Comparison of ENCODE assay signal across 9 mouse cellular contexts in genomic region chr2:152368532-152369140, GRCm38 (mm10). TPM values are rescaled to one million over a fixed set of nuclear protein-coding genes. Genes with fewer than 3 reads are reported as not detected.
DNase-seq lines count a peak whose midpoint lies in the region; ATAC-seq and TF ChIP-seq lines count a peak whose summit lies in the region.
"Had no signal": no experiment of that assay in that cellular context is flagged by ENCODE, and none has a peak within 500 bp of the region (broad histone marks: within the 10 kb centered on the region; RNA-seq: fewer than 3 reads in every experiment).

No protein-coding gene starts in this region.

- no peak overlapping the region for H3K9ac ChIP-seq in liver, embryonic 12.5 days
- H3K9ac ChIP-seq in embryonic facial prominence, embryonic 14.5 days (ENCODE audit: low read depth, low read length), result no peak overlapping the region
- no peak overlapping the region for H3K9ac ChIP-seq in limb, embryonic 14.5 days (ENCODE audit: low read depth, low read length, severe bottlenecking)
- H3K9ac ChIP-seq: embryonic facial prominence, embryonic 12.5 days had no signal

- no peaks in the 10 kb centered on the region for H3K9me3 ChIP-seq in liver, embryonic 12.5 days (replicated peaks)
- H3K9me3 ChIP-seq in embryonic facial prominence, embryonic 14.5 days (ENCODE audit: control insufficient read depth, low read length), result no peaks in the 10 kb centered on the region
- H3K9me3 ChIP-seq in limb, embryonic 14.5 days (ENCODE audit: control insufficient read depth, low read length), result no peaks in the 10 kb centered on the region
- H3K9me3 ChIP-seq: embryonic facial prominence, embryonic 12.5 days had no signal

- DNase-seq in liver, result peak; percentile 62
- peak; percentile 55 for DNase-seq in adrenal gland, postnatal 25 days
- DNase-seq in embryonic facial prominence, embryonic 14.5 days (ENCODE audit: low spot score), result peak; percentile 78
- DNase-seq in limb, embryonic 14.5 days (ENCODE audit: low spot score), result peak; percentile 55
- peak; percentile 50 to 66 for DNase-seq in natural killer cell, adult 2 months (ENCODE audit: low spot score in 2 of 2)
- DNase-seq in thymus, postnatal 10 days (ENCODE audit: low spot score in 2 of 2), result peak; percentile 46 to 77

- no peak overlapping the region for H3K4me3 ChIP-seq in liver, embryonic 12.5 days
- no peak overlapping the region for H3K4me3 ChIP-seq in embryonic facial prominence, embryonic 14.5 days (ENCODE audit: low read depth, low read length)
- no peak overlapping the region for H3K4me3 ChIP-seq in limb, embryonic 14.5 days (replicated peaks; ENCODE audit: low read length)
- H3K4me3 ChIP-seq: embryonic facial prominence, embryonic 12.5 days had no signal

- TF ChIP-seq POLR2A in limb, embryonic 14.5 days (IDR thresholded peaks at IDR 0.05; ENCODE audit: borderline replicate concordance, extremely low read depth, insufficient read depth, insufficient read length), result no peak

- peaks cover 9% of the 10 kb centered on the region for H3K4me1 ChIP-seq in liver, embryonic 12.5 days
- no peaks in the 10 kb centered on the region for H3K4me1 ChIP-seq in embryonic facial prominence, embryonic 14.5 days (ENCODE audit: control insufficient read depth, insufficient read depth, low read length)
- H3K4me1 ChIP-seq in limb, embryonic 14.5 days (ENCODE audit: control insufficient read depth, insufficient read depth, low read length), result no peaks in the 10 kb centered on the region; the same call in 1 of the 2 replicates
- H3K4me1 ChIP-seq: embryonic facial prominence, embryonic 12.5 days had no signal

- no peaks in the 10 kb centered on the region for H3K36me3 ChIP-seq in liver, embryonic 12.5 days
- no peaks in the 10 kb centered on the region for H3K36me3 ChIP-seq in embryonic facial prominence, embryonic 14.5 days (ENCODE audit: control insufficient read depth, insufficient read depth, low read length)
- H3K36me3 ChIP-seq in limb, embryonic 14.5 days (ENCODE audit: control insufficient read depth, insufficient read depth, low read length), result no peaks in the 10 kb centered on the region
- H3K36me3 ChIP-seq: embryonic facial prominence, embryonic 12.5 days had no signal

- peaks cover 31% of the 10 kb centered on the region for H3K27me3 ChIP-seq in liver, embryonic 12.5 days (replicated peaks)
- no peaks in the 10 kb centered on the region for H3K27me3 ChIP-seq in embryonic facial prominence, embryonic 14.5 days (replicated peaks; ENCODE audit: control insufficient read depth, insufficient read depth, low read length)
- H3K27me3 ChIP-seq in limb, embryonic 14.5 days (ENCODE audit: control insufficient read depth, insufficient read depth, low read length), result no peaks in the 10 kb centered on the region
- H3K27me3 ChIP-seq: embryonic facial prominence, embryonic 12.5 days had no signal

- ATAC-seq in liver, embryonic 12.5 days, result no peak
- ATAC-seq in embryonic facial prominence, embryonic 14.5 days (ENCODE audit: low read depth), result peak; percentile 67; the same call in 1 of the 2 replicates
- ATAC-seq in hematopoietic stem cell, adult 5-6 weeks (replicated peaks in 1 of 2; ENCODE audit: insufficient read depth in 1 of 2, low FRiP score in 2 of 2, low TSS enrichment in 1 of 2, low read depth in 1 of 2, poor library complexity in 2 of 2, severe bottlenecking in 2 of 2), result peak; percentile 60 to 65; a peak in 3 of 4 replicates
- no peak for ATAC-seq in limb, embryonic 14.5 days (ENCODE audit: low FRiP score, low read depth)

- H3K4me2 ChIP-seq in liver, embryonic 12.5 days, result no peak overlapping the region
- peak overlapping the region; percentile 35; the same call in 1 of the 2 replicates for H3K4me2 ChIP-seq in embryonic facial prominence, embryonic 14.5 days (ENCODE audit: low read depth, low read length)
- H3K4me2 ChIP-seq in limb, embryonic 14.5 days (replicated peaks; ENCODE audit: low read depth, low read length, severe bottlenecking), result no peak overlapping the region
- H3K4me2 ChIP-seq: embryonic facial prominence, embryonic 12.5 days had no signal

- WGBS in liver, embryonic 12.5 days (ENCODE audit: insufficient replicate concordance), result 20% methylated on average over 14 of the region's 14 CpGs
- WGBS in embryonic facial prominence, embryonic 14.5 days, result 27% methylated on average over 14 of the region's 14 CpGs
- 29% methylated on average over 14 of the region's 14 CpGs for WGBS in limb, embryonic 14.5 days

- H3K27ac ChIP-seq in liver, embryonic 12.5 days, result no peak overlapping the region
- H3K27ac ChIP-seq in embryonic facial prominence, embryonic 14.5 days (replicated peaks; ENCODE audit: low read depth, low read length), result no peak overlapping the region
- no peak overlapping the region for H3K27ac ChIP-seq in limb, embryonic 14.5 days (replicated peaks; ENCODE audit: low read depth, low read length)
- H3K27ac ChIP-seq: embryonic facial prominence, embryonic 12.5 days had no signal

RNA-seq across cellular contexts. Expression of gene Nrsn2, which starts 7.8 kb away (rescaled TPM):
- 0.08 TPM in 1 of 2 replicates, not detected in the other for polyA plus RNA-seq in liver, embryonic 12.5 days (2016; fragmentation: Nextera tagmentation; extraction: Ambion mirVana)
- total RNA-seq in adrenal gland, postnatal 25 days (2021), result 2.1 and 3.2 TPM in 2 replicates
- polyA plus RNA-seq in embryonic facial prominence, embryonic 14.5 days (2014; fragmentation: Nextera tagmentation; extraction: Ambion mirVana), result 2.5 and 2.7 TPM in 2 replicates
- not detected in 2 replicates for total RNA-seq in hematopoietic stem cell, adult 5-6 weeks (2017)
- polyA plus RNA-seq in limb, embryonic 14.5 days (2012; rRNA removed), result 3.6 and 4.9 TPM in 2 replicates
- polyA plus RNA-seq in limb, embryonic 14.5 days (2014; fragmentation: Nextera tagmentation; extraction: Ambion mirVana), result 2.5 and 2.7 TPM in 2 replicates

RNA-seq across cellular contexts. Expression of gene Trib3, which starts 24.8 kb away (rescaled TPM):
- 6.1 and 7.2 TPM in 2 replicates for polyA plus RNA-seq in liver, embryonic 12.5 days (2016; fragmentation: Nextera tagmentation; extraction: Ambion mirVana)
- total RNA-seq in adrenal gland, postnatal 25 days (2021), result 10.6 and 19.7 TPM in 2 replicates
- polyA plus RNA-seq in embryonic facial prominence, embryonic 14.5 days (2014; fragmentation: Nextera tagmentation; extraction: Ambion mirVana), result 3.0 and 3.3 TPM in 2 replicates
- 1.7 and 3.0 TPM in 2 replicates for total RNA-seq in hematopoietic stem cell, adult 5-6 weeks (2017)
- 0.77 and 0.99 TPM in 2 replicates for polyA plus RNA-seq in limb, embryonic 14.5 days (2012; rRNA removed)
- 1.2 and 1.4 TPM in 2 replicates for polyA plus RNA-seq in limb, embryonic 14.5 days (2014; fragmentation: Nextera tagmentation; extraction: Ambion mirVana)

RNA-seq across cellular contexts. Expression of gene Sox12, which starts 29.2 kb away (rescaled TPM):
- 3.5 and 3.7 TPM in 2 replicates for polyA plus RNA-seq in liver, embryonic 12.5 days (2016; fragmentation: Nextera tagmentation; extraction: Ambion mirVana)
- 17.0 and 22.8 TPM in 2 replicates for total RNA-seq in adrenal gland, postnatal 25 days (2021)
- polyA plus RNA-seq in embryonic facial prominence, embryonic 14.5 days (2014; fragmentation: Nextera tagmentation; extraction: Ambion mirVana), result 10.4 and 11.4 TPM in 2 replicates
- 1.9 and 3.9 TPM in 2 replicates for total RNA-seq in hematopoietic stem cell, adult 5-6 weeks (2017)
- polyA plus RNA-seq in limb, embryonic 14.5 days (2012; rRNA removed), result 48.8 and 60.7 TPM in 2 replicates
- polyA plus RNA-seq in limb, embryonic 14.5 days (2014; fragmentation: Nextera tagmentation; extraction: Ambion mirVana), result 13.5 and 17.1 TPM in 2 replicates

RNA-seq across cellular contexts. Expression of gene Rbck1, which starts 36.2 kb away (rescaled TPM):
- polyA plus RNA-seq in liver, embryonic 12.5 days (2016; fragmentation: Nextera tagmentation; extraction: Ambion mirVana), result 67.4 and 69.6 TPM in 2 replicates
- total RNA-seq in adrenal gland, postnatal 25 days (2021), result 113 and 126 TPM in 2 replicates
- 79.5 and 82.2 TPM in 2 replicates for polyA plus RNA-seq in embryonic facial prominence, embryonic 14.5 days (2014; fragmentation: Nextera tagmentation; extraction: Ambion mirVana)
- total RNA-seq in hematopoietic stem cell, adult 5-6 weeks (2017), result 63.9 and 70.2 TPM in 2 replicates
- 219 and 287 TPM in 2 replicates for polyA plus RNA-seq in limb, embryonic 14.5 days (2012; rRNA removed)
- 89.5 and 94.1 TPM in 2 replicates for polyA plus RNA-seq in limb, embryonic 14.5 days (2014; fragmentation: Nextera tagmentation; extraction: Ambion mirVana)

RNA-seq across cellular contexts. Expression of gene Zcchc3, which starts 46.2 kb away (rescaled TPM):
- polyA plus RNA-seq in liver, embryonic 12.5 days (2016; fragmentation: Nextera tagmentation; extraction: Ambion mirVana), result 29.4 and 29.7 TPM in 2 replicates
- 7.6 and 8.3 TPM in 2 replicates for total RNA-seq in adrenal gland, postnatal 25 days (2021)
- 29.5 and 36.4 TPM in 2 replicates for polyA plus RNA-seq in embryonic facial prominence, embryonic 14.5 days (2014; fragmentation: Nextera tagmentation; extraction: Ambion mirVana)
- total RNA-seq in hematopoietic stem cell, adult 5-6 weeks (2017), result 5.8 and 5.9 TPM in 2 replicates
- 33.5 and 35.6 TPM in 2 replicates for polyA plus RNA-seq in limb, embryonic 14.5 days (2012; rRNA removed)
- polyA plus RNA-seq in limb, embryonic 14.5 days (2014; fragmentation: Nextera tagmentation; extraction: Ambion mirVana), result 38.1 and 47.0 TPM in 2 replicates

Comparison
In these comparisons a context has a peak if more than half of its experiments do, and no peak if none do; other contexts are left out.
1. ATAC-seq: peak in embryonic facial prominence, embryonic 14.5 days (single experiment) and hematopoietic stem cell, adult 5-6 weeks (2 of 2); none in liver, embryonic 12.5 days (single experiment) and limb, embryonic 14.5 days (single experiment).
2. Peak in every context shown above with its lines, with median percentiles within 50 percentile points of each other: DNase-seq.